Mouse (Mus musculus) left cerebral cortex, postnatal 14 days (tissue): ENCODE measurements around the gene Tspan18. TPM values are rescaled to one million over a fixed set of nuclear protein-coding genes. Genes with fewer than 3 reads are reported as not detected.

Source experiments
- DNase-seq, 2 experiments: peaks; one replicate each; pipeline ENCODE4 v3.0.0; 2021 to 2022; ENCODE audit warnings: low spot score in 2 of 2, mixed read lengths in 1 of 2
- intact Hi-C: fragments of 180-260 bp; cut with DNase I; formaldehyde crosslinking; loops from one replicate; pipeline ENCODE4 v1.15.1; 2025
- total RNA-seq, 2 experiments: library from RNA; stranded (reverse); gene quantifications; 2 replicates each; pipeline ENCODE4 v1.2.3; 2021

The Tspan18 gene
- total RNA-seq, 2 experiments from 2014 or later = 3.5 to 7.4 TPM

DNA sequence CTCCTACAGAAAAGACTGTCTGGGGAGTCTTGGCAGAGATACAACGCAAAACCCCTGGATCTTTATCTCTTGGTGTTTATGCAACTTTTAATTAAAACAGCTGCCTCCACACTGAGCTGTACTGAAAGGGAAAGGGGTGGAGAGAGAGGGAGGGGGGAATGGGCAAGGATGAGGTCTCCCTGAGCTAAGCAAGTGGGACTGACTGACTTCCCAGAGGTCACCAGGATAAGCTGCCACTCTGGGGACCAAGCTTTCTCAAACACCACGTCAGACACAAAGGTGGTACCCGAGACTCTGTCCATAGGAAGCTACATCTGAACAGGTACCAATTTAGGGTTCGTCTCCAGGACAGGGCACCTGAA, 30.1 kb downstream of the Tspan18 start:
- intact Hi-C loops = no loop called here
- no peak for DNase-seq

DNA sequence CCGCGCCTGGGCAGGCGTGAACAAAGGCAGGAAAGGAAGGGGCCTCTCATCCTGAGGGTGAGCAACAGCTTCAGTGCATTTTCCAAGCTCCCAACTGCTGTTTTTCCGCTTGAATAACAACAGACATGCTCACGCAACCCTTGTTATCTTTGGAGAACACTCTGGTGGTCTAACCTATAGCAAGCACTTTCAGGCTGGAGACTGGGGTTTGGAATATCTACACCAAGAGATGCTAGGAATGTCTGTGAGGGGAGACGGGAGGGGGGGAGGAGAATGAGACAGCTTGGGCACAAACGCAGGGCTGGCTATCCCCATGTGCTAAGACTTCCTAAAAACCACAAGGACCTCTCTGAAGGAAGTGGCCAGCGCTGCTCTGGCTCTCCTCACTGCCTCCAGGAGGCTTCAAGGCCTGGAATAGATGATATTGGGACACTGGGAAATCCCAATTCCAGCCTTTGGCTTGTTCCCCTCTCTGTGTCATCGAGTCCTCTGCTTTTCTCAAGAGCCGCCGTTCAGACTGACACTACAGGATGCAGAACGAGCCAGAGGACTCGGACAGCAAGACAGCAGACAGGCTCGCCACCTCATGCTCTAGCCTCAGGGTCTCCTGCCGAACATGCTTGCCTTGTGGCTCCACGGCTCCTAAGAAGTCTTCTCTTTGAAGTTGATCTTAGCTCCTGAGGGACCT, 30.6 kb downstream of the Tspan18 start:
- intact Hi-C loops = no loop called here
- no peak for DNase-seq

DNA sequence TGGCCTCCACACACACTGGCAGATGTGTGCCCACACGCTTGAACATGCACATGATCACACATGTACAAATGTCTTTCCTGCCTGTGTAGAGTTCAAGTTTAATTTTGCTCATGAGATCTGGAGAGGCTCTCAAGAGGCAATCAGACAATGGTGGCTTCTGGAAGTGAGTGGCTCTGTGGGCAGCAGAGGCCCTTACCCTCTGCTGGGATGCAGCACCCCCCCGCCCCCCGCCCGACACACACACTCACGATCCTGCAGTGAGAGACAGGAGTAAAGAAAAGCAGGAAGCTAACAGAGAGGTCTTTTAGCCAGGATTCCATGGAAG, 31.1 kb downstream of the Tspan18 start:
- DNase-seq = no peak
- intact Hi-C loops = no loop called here

DNA sequence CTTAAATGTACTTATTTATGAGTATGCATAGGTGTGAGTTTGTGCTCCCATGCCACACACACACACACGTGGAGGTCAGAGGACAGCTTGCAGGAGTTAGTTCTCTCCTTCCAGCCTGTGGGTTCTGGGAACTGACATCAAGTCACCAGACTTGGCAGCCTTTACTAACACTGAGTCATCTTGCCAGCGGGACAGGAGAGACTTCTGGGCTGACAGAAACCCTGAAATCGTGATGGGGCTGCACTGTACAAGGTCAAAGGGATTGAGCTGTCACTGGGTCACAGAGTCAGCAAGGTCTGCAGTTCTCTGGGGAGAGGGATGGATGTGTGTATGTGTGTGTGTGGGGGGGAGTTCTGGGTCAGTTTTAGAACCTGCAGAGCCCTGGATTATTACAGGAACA, 36.6 kb downstream of the Tspan18 start:
- intact Hi-C loops = no loop called here
- DNase-seq = no peak

DNA sequence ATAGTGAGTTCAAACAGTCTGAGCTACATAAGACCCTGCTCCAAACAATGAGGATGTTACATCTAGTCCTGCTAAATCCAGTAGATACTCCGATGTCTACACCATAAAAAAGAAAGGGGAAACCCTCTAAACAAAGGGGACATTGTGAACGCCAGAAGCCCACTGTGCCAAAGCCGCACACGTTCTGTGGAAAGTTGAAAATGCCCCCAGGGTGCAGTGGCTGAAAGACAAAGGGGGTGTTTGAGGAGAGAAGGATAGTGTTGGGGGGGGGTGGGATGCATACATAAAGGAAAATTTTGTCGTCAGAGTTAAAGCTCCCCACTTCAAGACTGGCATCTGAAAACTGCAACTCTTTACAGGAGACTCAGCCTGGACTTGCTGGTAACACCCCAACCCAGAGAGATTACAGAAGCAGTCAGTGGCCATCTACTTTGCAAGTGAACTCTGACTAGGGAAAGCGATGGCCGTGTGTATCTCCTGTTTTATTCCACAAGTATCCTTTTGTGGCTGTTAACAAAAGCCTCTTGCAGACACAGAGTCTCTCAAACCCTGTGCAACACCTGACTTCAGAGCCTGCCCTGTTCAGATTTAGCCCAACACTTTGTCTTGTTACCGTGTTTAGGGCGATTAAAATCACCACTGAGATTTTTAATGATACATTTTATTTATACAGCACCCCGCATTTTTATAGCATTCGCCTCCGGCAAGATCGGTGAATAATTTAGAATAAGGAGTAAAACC, 42.9 kb downstream of the Tspan18 start:
- no peak for DNase-seq
- intact Hi-C loops = no loop called here

DNA sequence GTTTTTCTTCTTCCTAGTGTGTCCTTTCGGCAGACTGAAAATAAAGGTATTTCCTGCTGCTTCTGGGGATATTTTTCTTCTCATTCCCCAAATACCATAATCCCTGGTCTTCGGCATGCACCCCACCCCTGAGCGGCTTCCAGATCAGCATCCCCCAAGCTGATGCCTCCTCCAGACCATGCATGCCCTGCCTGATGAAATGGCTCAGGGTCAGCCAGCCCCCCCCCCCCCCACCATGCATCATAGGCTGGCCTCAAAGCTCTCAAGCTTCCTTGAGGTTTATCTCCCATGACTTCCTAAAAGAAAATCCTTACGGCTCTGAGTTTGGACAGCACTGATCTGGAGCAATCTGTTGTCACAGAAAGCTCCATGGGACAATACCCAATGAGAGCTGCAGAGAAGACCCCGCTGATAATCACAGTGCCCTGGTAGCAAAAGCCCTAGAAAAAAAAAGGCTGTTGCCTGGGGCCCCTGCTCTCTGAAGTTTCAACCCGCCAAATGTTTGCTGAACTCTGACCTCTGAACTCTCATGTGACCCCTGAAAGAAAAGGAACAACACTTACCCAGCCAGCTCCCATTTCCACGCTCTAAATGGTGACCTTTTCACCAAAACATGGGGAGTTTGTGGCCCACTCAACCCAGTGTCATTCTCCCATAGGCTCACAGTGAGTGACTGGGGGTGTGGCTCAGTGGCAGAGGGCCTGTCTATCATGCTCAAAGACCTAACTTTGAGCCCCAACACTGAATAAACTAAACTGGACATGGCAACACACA, 43.8 kb downstream of the Tspan18 start:
- no peak for DNase-seq
- intact Hi-C loops = no loop called here

DNA sequence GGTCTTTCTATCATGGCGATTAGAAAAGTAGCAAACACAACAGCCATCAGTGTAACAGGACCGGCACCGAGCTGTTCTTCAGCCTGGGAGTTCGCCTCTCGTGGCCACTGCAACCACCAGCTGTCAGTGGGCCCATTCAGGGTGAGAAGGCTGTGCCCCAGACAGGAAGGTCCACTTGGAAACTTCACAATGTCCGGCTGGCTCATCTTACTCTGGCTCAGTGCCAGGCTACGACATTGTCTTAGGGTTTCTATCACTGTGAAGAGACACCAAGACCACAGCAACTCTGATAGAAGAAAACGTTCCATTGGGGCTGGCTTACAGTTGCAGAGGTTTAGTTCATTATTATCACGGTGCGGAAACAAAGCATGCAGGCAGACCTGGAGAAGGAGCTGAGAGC, 45.1 kb downstream of the Tspan18 start:
- intact Hi-C loops = no loop called here
- no peak for DNase-seq

DNA sequence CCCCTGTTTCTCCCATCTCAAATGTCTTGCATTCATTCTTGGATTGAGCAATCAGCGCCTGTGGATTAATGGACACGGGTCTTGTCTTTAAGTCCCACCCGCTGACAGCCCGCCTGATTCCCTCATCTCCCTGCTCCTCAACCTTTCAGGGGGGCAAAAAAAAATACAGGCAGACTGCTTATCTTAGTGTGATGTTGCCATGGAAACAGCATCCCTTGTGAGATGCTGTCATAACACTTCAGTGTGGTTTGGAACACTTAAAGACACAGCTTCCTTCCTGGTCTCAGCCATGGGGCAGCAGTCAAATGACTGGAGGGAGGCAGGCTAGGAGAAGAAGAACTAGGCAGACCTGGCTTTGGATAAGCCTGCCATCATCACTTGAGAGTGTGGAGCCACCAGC, 47.0 kb downstream of the Tspan18 start:
- intact Hi-C loops = no loop called here
- peak; percentile 14 to 68 for DNase-seq

DNA sequence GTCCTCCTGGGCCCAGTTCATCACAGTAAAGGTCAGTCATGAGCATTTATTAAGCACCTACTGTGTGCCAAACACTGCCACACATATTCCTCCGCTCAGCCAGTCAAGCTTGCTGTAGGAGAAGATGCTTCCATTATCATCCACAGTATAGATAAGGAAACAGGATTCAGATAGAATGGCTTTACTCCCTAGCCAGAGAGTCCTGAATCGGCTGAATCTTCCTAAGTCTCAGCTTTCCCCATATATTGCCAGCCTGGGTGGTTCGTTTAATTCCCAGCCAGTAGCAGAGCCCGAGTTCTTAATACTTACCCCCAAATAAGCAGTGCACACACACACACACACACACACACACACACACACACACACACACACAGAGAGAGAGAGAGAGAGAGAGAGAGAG, 47.6 kb downstream of the Tspan18 start:
- intact Hi-C loops = no loop called here
- no peak for DNase-seq

DNA sequence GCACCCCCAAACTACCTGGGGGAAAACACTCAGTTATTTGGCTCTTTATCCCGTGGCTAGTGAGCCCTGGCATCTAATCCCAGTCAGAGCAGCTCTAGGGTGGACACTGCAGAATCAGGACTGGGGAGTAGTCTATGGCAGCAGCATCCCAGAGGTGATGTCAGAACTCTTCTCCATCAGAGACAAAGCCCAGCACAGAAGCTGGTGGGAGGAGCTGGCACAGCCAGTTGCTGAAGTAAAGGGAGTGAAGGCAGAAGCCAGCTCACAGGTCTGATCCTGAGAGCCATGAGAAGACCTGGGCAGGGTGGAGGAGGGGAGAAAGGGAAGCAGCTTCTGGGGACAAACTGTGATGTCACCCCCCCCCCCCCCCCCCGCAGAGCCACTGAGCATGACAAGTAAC, 48.0 kb downstream of the Tspan18 start:
- intact Hi-C loops = no loop called here
- no peak for DNase-seq

DNA sequence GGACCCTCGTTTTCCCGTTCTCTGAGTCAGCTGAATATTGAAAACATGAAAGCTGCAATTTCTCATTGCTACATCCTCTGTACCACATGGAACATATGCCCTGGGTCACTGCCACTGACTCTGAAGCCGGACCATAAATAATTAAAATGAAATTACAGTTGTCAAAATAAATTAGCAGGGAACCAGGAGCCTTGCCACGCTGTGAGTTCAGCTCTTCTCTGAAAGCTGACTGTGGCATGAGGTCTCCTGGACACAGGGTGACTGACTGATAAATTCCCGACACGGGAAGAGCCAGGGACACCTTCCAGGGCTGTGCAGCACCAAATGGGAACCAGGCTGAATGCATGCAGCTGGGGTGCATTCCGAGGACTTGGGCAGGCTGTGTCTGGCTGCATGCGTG, 48.5 kb downstream of the Tspan18 start:
- DNase-seq = no peak
- intact Hi-C loops = no loop called here

DNA sequence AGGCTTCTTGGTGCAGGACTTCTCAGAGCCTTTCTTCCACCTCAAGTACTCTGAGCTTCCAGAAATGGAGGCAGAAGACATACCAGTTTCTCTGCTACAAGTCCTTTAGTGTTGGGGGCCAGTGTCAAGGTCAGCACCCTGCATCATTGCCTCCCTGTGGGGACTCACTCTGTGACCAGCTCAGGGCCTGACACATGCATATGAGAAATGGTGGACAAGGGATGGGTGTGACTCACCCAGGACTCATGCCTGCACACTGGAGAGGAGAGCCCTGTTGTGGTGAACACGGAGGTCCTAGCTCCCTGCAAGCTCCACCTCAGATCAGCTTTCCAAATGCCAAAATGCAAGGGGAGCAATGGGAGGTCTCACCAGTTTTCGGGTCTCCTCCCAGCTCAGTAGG, 49.7 kb downstream of the Tspan18 start:
- DNase-seq = no peak
- intact Hi-C loops = no loop called here

DNA sequence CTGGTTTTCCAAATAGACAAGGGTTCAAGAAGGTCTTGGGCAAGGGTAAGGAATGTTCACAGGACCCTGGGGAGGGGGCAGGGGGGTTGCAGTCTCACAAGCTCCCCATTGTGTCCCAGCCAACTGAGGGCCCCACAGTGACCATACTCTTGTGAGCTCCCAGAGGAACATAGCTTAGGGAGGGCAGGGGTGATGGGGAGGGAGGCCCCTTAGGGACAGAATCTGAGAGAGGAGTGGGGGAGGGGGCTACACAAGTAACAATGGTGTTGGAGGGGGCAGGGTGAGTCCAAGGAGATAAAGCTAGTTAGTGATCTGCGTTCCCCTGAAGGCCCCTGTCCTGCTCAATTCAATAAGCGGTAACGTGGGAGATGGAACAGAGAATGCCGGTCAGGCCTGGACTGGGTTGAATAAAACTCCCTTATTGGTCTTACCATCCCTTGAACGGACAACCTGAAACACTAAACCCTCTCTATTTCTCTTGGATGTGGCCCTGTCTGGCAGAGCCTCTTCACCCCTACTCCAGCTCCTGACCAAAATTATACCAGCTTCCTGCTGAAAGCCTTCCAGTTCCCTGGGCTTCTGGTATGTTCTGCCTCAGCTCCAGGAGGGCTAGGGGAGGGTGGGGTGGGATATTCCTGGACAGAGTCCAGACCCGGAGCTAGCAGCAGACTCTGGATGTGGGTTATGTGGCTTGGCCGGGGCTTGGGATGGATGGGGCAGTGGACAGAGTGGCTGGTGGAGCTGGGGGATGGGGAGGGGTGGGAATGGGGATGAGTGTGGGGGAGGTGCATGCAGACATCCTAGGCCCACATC, 50.6 kb downstream of the Tspan18 start:
- intact Hi-C loops = no loop called here
- no peak for DNase-seq

DNA sequence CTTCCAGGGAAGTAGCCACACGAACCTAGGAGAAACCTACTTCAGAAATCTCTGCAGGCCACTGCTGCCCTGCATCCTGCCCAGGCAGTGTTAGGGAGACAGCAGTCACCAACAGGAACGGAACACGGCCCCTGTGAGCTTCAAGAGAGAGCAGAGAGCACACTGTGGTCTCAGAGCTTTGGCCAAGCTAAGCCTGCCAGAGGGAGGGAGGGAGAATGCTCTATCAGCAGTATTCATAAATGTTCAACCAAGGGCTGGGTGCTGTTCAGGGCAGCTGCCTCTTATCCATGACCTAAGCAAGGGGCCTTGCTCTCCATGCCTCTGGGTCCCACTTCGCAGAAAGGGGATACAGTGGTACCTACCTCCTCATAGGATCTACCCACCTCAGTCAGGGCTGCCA, 51.7 kb downstream of the Tspan18 start:
- intact Hi-C loops = no loop called here
- no peak for DNase-seq

DNA sequence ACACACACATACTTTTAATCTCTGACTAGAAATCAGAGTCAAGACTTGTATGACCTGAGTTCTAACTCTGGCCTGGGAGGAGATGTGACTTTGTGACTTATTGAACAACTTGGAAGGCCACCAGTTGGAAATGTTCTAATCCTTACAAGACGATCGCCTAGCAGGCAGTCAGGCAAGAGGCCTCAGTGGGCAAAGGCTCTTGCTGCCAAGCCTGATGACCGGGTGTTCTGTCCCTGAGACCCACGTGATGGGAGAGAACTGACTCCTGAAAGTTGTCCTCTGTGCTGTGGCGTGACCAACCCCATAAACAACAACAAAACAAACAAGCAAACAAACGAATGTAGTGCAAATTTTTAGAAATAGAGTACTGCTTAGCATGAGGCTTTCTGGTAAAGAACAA, 52.8 kb downstream of the Tspan18 start:
- DNase-seq = no peak
- intact Hi-C loops = no loop called here

DNA sequence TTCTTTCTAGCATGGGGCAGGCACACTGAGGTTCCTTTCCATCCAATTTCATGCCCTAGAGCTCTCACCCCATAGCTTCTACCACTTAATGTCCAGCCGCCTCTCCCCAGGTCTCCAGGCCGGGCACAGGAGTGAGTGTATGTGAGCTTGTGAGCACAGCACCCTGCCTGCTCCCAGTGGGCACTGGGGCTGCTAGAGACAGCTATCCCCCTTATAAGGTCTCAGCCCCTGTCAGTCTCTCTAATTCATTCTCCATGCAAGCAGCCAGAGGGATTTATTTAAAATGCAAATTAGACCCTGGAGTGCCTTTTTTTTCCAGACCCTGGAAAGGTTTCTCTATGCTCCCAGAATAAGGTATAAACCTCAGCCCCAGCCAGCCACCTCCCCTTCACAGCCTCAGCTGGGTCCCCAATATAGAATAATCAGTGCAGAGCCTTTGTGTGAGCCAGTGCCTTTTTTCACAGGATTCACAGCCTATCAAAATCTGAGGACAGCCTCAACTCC, 54.1 kb downstream of the Tspan18 start:
- intact Hi-C loops = no loop called here
- DNase-seq = no peak

DNA sequence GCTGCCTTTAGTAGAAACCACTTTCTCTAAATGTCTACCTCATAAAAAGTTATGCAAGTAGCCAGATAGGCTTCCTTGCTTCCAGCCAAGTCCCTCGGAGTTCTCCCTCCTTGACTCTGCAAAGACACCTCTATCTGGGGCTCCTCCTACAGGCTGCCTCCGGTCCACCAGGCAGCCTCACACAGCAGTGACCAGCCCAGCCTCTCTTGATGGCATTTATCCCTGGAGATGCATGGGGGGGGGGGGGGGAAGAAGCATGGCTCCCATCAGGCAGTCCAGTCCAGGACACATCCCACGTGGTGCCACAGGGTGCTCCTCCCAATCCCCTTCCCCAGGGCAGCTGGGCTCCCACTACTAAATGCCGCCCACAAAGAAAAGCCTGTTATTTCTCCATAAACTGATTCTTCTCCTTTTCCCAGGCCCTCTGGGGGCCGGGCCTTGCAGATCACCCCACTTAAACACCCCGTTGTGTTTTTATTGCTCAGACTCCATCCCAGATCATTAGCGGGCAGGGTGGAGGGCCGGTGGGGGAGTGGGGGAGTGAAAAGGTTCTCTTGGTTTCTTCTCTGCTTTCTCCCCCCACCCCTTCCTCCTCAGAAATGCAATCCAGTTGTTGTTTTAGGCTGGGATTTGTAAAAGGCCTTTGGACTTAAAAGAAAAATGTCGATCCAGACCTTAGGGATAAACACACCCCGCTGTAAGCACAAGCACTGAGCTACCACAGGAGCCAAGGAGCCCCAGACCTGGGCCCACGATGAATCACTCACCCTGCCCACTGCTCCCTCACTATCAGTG, 55.9 kb downstream of the Tspan18 start:
- no peak for DNase-seq
- intact Hi-C loops = loop anchor here (5.0 kb wide), 1 partner anchor 51 kb away; no protein-coding TSS in a partner anchor

DNA sequence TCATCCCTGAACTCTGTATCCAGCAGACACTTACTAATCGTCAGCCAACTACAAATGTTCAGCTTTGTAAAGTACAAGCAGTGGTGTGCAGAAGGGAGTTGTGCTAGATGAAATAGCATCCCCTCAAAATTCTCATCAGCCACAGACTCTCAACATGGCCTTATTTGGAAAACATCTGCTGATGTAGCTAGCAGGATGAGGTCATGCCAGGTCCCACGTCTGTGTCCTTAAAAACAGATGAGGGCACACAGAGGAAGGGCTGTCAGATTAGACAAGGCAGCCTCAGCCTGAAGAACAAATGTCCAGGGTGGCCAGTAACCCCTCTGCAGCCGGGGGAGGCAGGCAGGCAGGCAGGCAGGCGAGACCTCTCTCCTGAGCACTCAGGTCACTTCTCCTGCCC, 56.8 kb downstream of the Tspan18 start:
- DNase-seq = no peak
- intact Hi-C loops = loop anchor here (2.0 to 5.0 kb wide), 2 partner anchors 50 to 55 kb away; no protein-coding TSS in a partner anchor

DNA sequence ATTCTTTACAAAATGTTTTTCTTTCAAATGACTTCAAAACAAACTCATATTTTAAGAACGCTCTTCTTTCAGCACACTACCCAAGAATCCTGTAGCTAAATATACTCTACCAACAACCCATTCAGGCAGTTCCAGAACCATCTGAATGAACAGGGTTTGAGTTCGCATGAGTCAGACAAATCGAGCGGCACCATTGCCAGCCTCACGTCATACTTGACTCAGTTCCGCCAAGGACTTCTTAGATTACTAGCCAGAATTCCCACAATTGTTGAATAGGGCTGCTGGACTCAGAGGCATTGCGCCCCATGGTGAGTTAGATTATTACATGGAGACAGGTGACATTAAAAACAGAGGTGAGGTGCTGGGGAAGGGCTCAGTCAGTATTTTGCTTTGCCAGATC, 58.3 kb downstream of the Tspan18 start:
- peak; percentile 41 to 49 for DNase-seq
- intact Hi-C loops = loop anchor here (2.0 to 5.0 kb wide), 2 partner anchors 49 to 57 kb away; no protein-coding TSS in a partner anchor
